Mouse (Mus musculus) forebrain, embryonic 16.5 days (tissue): ENCODE data around the gene Pakap. TPM values are rescaled to one million over a fixed set of nuclear protein-coding genes. Genes with fewer than 3 reads are reported as not detected.

Experiments used
- ATAC-seq: fragments of 200-750 bp; cut with Nextera tagmentation; 2 replicates; pipeline ENCODE4 v1.8.0; 2017; ENCODE audit warnings: mild to moderate bottlenecking, moderate library complexity
- H3K27ac ChIP-seq: fragments of 300-500 bp; sonication (generic); 2 replicates; pipeline ENCODE4 v1.5.1; 2014; ENCODE audit warnings: low read length, control low read depth
- H3K27me3 ChIP-seq: fragments of 300-500 bp; sonication (generic); replicated peaks from 2 replicates; pipeline ENCODE4 v1.6.1; 2014; ENCODE audit warnings: low read length; ENCODE audit not compliant: control insufficient read depth, insufficient read depth
- H3K36me3 ChIP-seq: fragments of 300-500 bp; sonication (generic); 2 replicates; pipeline ENCODE4 v1.6.1; 2014; ENCODE audit not compliant: control insufficient read depth, insufficient read depth
- H3K4me1 ChIP-seq: fragments of 300-500 bp; sonication (generic); replicated peaks from 2 replicates; pipeline ENCODE4 v1.6.1; 2014; ENCODE audit warnings: low read length; ENCODE audit not compliant: control insufficient read depth, insufficient read depth
- H3K4me2 ChIP-seq: fragments of 300-500 bp; sonication (generic); 2 replicates; pipeline ENCODE4 v1.6.1; 2014; ENCODE audit warnings: mild to moderate bottlenecking, low read length, control low read depth
- H3K4me3 ChIP-seq: fragments of 300-500 bp; sonication (generic); replicated peaks from 2 replicates; pipeline ENCODE4 v1.5.1; 2014; ENCODE audit warnings: mild to moderate bottlenecking, low read length, control low read depth
- H3K9ac ChIP-seq: fragments of 300-500 bp; sonication (generic); replicated peaks from 2 replicates; pipeline ENCODE4 v1.6.1; 2014; ENCODE audit warnings: low read depth, low read length, control low read depth
- H3K9me3 ChIP-seq: fragments of 300-500 bp; sonication (generic); 2 replicates; pipeline ENCODE4 v1.6.1; 2016; ENCODE audit warnings: low read length; ENCODE audit not compliant: control insufficient read depth
- WGBS: fragments of 180-500 bp; shearing (Covaris S2); extraction: QIAGEN DNeasy Blood & Tissue Kit; methylation state at CpG from one replicate; pipeline ENCODE4 v1.1.7; 2014; 5-methylcytosine and 5-hydroxymethylcytosine counted together
- polyA plus RNA-seq: library from polyadenylated mRNA; unstranded; fragments of >200 nt; fragmentation: Nextera tagmentation; extraction: Ambion mirVana; gene quantifications from 2 replicates; pipeline ENCODE4 v1.2.1, GENCODE M21; 2015

The Pakap gene
- polyA plus RNA-seq, 1 experiment from 2014 or later: 6.4 TPM

GRCm38 (mm10) chr4:57722296-57722695 lies 154.3 kb downstream of the Pakap start:
- Histone ChIP-seq H3K4me3 (no peak overlapping the region), H3K9ac (no peak overlapping the region), H3K27me3 (no peaks in the 10 kb centered on the region), H3K4me2 (no peak overlapping the region), H3K4me1 (no peaks in the 10 kb centered on the region; the same call in 1 of the 2 replicates), H3K27ac (no peak overlapping the region), H3K36me3 (no peaks in the 10 kb centered on the region), H3K9me3 (no peaks in the 10 kb centered on the region)
- no peak for ATAC-seq
- 84% methylated on average over 4 of the region's 4 CpGs for WGBS

DNA sequence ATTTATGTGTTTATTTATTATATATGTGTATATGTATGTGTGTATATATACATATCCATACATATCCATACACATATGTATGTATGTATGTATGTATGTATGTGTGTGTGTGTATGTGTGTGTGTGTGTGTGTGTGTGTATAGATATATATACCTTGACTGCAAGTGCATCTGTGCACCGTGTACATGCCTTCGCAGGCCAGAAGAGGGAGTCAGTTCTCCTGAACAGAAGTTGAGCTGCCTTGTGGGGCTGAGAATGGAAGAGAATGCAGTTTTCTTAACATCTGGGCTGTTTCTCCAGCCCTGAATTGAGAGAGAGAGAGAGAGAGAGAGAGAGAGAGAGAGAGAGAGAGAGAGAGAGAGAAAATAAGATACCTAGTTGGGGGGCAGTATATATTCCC lies 155.7 kb downstream of the Pakap start:
- 50% methylated on average over 2 of the region's 2 CpGs for WGBS
- Histone ChIP-seq H3K4me2 (no peak overlapping the region), H3K9me3 (no peaks in the 10 kb centered on the region), H3K27me3 (no peaks in the 10 kb centered on the region), H3K36me3 (no peaks in the 10 kb centered on the region), H3K4me1 (no peaks in the 10 kb centered on the region; the same call in 1 of the 2 replicates), H3K27ac (no peak overlapping the region), H3K4me3 (no peak overlapping the region), H3K9ac (no peak overlapping the region)
- ATAC-seq: no peak

DNA sequence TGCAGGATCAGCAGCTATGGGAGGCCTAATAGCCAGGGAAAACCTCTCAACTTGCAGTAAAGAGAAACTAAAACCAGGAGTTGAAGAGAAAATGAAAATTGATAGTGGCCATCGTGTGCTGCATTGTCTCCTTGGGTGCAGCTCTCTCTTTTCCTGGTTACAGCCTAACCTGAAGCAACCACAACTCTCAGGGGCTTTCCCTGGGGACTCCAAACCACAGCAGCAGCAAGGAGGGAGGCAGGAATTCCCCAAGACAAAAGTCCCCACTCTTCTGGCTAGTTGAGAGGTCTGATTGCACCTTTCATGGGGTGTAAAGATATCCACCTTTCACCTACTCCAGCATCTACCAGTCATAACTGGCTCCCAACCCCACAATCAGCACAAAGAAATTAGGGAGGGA lies 157.6 kb downstream of the Pakap start:
- no peak for ATAC-seq
- no peak overlapping the region for H3K9ac ChIP-seq
- H3K4me3 ChIP-seq: no peak overlapping the region
- no peaks in the 10 kb centered on the region for H3K9me3 ChIP-seq
- no peaks in the 10 kb centered on the region; the same call in 1 of the 2 replicates for H3K4me1 ChIP-seq
- no peak overlapping the region for H3K27ac ChIP-seq
- H3K36me3 ChIP-seq: no peaks in the 10 kb centered on the region
- WGBS: 77% methylated on average over 1 of the region's 1 CpGs
- H3K27me3 ChIP-seq: no peaks in the 10 kb centered on the region
- no peak overlapping the region for H3K4me2 ChIP-seq

GRCm38 (mm10) chr4:57728611-57729183 lies 160.7 kb downstream of the Pakap start:
- H3K9me3 ChIP-seq: no peaks in the 10 kb centered on the region
- no peak overlapping the region for H3K4me2 ChIP-seq
- 92% methylated on average over 4 of the region's 4 CpGs for WGBS
- ATAC-seq: no peak
- no peaks in the 10 kb centered on the region for H3K36me3 ChIP-seq
- H3K27ac ChIP-seq: no peak overlapping the region
- H3K9ac ChIP-seq: no peak overlapping the region
- no peaks in the 10 kb centered on the region for H3K4me1 ChIP-seq
- H3K4me3 ChIP-seq: no peak overlapping the region
- H3K27me3 ChIP-seq: no peaks in the 10 kb centered on the region

DNA sequence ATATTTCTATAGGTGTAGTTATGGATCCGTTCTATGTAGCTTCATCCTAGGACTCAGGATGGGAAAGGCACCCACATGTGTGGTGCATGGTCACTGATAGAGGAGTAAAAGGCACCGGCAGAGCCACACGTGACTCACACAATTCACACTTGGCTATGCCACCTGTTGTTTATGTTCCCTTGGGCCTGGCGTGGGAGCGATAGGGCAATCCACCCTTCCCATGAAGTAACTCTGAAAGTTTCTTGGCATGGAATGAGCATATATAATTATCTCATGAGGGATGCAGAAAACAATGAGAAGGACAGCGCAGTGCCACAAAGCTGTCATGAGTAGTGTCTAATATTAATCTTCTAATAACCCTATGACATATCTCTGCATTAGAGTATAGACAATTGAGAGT lies 162.1 kb downstream of the Pakap start:
- Histone ChIP-seq H3K9me3 (no peaks in the 10 kb centered on the region), H3K4me1 (no peaks in the 10 kb centered on the region), H3K27me3 (no peaks in the 10 kb centered on the region), H3K36me3 (no peaks in the 10 kb centered on the region), H3K4me3 (no peak overlapping the region), H3K4me2 (no peak overlapping the region), H3K9ac (no peak overlapping the region), H3K27ac (no peak overlapping the region)
- 84% methylated on average over 6 of the region's 6 CpGs for WGBS
- no peak for ATAC-seq

DNA sequence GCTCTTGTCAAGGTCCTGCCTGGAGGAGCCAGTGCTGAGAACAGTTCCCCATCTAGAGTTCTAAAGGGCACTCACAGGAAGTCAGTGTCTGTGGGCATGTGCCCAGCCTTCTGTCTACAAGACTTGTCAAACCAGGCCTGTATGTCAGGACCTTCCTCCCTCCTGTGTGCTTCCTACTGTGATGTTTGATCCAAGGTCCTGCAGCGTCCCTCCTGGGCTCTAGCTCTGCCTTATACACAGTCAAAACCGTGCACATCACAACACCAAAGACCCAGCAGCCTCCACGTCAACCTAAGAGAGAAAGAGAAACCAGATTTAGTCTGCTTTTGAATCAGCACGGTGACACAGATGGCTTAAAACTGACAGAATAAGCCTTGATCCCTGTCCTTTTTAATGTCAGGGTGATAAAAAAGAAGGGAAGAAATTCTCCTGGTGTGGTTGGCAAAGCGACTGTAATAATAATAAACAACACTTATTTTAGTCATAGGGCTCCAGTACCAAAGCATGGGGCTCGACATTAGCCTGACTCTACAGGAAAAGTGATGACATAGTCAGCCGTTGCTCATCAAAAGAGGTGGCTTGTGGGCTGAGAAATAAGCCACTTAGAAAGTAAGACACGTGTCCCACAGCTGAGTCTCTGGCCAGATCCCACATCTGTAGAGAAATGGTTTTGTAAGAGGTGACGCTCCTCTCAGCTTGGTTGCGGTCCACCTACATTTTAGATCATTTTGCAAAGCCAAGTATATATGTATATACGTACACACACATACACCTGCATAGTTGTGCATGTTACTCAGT lies 163.0 kb downstream of the Pakap start:
- ATAC-seq: no peak
- Histone ChIP-seq H3K27ac (no peak overlapping the region), H3K27me3 (no peaks in the 10 kb centered on the region), H3K36me3 (no peaks in the 10 kb centered on the region), H3K4me3 (no peak overlapping the region), H3K9me3 (no peaks in the 10 kb centered on the region), H3K9ac (no peak overlapping the region), H3K4me1 (no peaks in the 10 kb centered on the region), H3K4me2 (no peak overlapping the region)
- WGBS: 87% methylated on average over 11 of the region's 11 CpGs

- H3K9ac ChIP-seq: no peak overlapping the region
- H3K4me3 ChIP-seq: no peak overlapping the region
- no peaks in the 10 kb centered on the region for H3K9me3 ChIP-seq
- no peak overlapping the region for H3K4me2 ChIP-seq
- 79% methylated on average over 5 of the region's 5 CpGs for WGBS
- H3K4me1 ChIP-seq: no peaks in the 10 kb centered on the region
- no peak overlapping the region for H3K27ac ChIP-seq
- ATAC-seq: no peak
- H3K27me3 ChIP-seq: no peaks in the 10 kb centered on the region
- no peaks in the 10 kb centered on the region for H3K36me3 ChIP-seq
These were observed 164.4 kb downstream of the Pakap start for GRCm38 (mm10) chr4:57732351-57732750.

DNA sequence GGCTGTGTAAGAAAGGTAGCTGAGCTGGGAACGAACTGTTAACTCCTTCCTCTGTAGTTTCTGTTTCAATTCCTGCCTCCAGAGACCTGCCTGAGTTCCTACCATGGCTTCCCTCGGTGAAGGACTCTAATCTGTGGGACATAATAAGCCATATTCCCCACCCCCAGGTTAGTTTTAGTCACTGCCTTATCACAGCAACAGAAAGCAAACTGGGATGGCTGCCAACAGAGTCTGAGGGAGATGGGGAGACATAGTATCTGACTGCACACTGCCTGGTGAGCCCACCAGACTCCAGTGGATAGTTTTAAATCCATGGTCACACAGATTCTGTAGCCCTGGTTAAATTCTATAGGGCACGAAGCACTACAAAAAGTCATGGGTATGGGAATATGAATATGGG lies 165.5 kb downstream of the Pakap start:
- Histone ChIP-seq H3K9me3 (no peaks in the 10 kb centered on the region), H3K4me3 (no peak overlapping the region), H3K36me3 (no peaks in the 10 kb centered on the region), H3K27ac (no peak overlapping the region), H3K9ac (no peak overlapping the region), H3K4me2 (no peak overlapping the region), H3K4me1 (no peaks in the 10 kb centered on the region), H3K27me3 (no peaks in the 10 kb centered on the region)
- WGBS: 66% methylated on average over 3 of the region's 3 CpGs
- ATAC-seq: no peak

DNA sequence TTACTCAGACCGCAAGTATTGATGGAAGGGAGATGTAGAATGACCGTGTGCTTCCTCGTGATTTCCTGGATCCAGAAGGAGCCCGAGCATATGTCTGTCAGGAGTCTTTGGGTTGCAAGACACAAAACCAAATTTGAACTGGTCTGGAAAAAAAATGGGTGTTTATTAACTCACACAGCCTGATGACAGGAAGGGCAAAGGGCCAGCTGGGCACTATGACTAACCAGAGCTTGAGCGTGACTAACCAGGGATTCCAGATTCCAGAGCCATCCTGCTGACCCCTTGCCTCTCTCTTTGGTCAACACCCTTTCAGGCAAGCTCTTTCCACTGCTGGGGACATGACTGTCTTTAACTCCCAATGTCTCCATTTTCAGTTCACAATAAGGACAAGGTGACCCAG lies 167.4 kb downstream of the Pakap start:
- H3K27ac ChIP-seq: no peak overlapping the region
- H3K4me3 ChIP-seq: no peak overlapping the region
- H3K36me3 ChIP-seq: no peaks in the 10 kb centered on the region
- H3K9me3 ChIP-seq: no peaks in the 10 kb centered on the region
- no peak overlapping the region for H3K9ac ChIP-seq
- no peak overlapping the region for H3K4me2 ChIP-seq
- H3K4me1 ChIP-seq: no peaks in the 10 kb centered on the region
- ATAC-seq: no peak
- 93% methylated on average over 5 of the region's 5 CpGs for WGBS
- no peaks in the 10 kb centered on the region for H3K27me3 ChIP-seq
